Mouse (Mus musculus) gastrocnemius, postnatal 25 days (tissue): ENCODE results near the gene Asb10. TPM values are rescaled to one million over a fixed set of nuclear protein-coding genes. Genes with fewer than 3 reads are reported as not detected.

Source experiments
- DNase-seq: peaks from one replicate; pipeline ENCODE4 v3.0.0; 2022
- total RNA-seq, 2 experiments: library from RNA; stranded (reverse); gene quantifications; 1 replicate in 1 of 2; 2 replicates in 1 of 2; pipeline ENCODE4 v1.2.3; 2021

Asb10 gene
- total RNA-seq, 2 experiments from 2014 or later, result 33.2 to 66.7 TPM

DNA sequence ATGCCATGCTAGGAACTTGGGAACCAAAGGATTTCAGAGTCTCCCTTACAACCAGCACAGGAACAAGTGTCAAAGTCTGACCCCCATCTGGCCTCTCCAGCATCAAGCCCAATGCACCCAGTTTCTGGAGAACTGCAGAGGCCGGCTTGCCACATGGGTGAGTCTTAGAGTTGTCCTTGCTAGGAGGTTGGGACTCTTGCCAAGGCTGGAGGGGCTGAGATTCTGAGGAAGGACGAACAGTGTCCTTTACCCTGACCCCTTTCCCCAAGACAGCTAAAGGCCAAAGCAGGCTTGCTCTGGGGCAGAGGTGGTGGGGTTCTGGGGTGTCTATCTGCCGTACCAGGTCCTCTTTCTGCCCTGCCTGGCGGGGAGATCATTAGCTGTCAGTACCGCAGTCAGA, 4.3 kb downstream of the Asb10 start:
- no peak for DNase-seq

DNA sequence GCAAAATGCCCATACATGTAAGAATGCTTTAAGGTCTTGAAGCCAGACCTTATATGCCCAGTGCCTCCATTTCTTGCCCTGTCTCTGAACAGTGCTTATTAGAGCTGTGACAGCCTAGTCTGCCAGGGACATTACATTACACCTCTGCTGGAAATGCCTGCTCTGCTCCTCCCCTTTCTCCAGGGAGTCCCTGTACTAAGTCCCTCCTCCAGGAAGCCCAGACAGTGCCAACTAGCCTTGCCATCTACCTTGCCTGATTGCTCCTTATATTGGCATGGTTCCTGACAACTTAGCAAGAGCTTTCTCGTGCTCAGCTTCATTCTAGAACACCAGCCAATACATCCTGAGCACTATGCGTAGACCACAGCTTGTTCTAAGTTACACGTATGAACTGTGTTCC, 5.0 kb downstream of the Asb10 start:
- DNase-seq, result no peak

DNA sequence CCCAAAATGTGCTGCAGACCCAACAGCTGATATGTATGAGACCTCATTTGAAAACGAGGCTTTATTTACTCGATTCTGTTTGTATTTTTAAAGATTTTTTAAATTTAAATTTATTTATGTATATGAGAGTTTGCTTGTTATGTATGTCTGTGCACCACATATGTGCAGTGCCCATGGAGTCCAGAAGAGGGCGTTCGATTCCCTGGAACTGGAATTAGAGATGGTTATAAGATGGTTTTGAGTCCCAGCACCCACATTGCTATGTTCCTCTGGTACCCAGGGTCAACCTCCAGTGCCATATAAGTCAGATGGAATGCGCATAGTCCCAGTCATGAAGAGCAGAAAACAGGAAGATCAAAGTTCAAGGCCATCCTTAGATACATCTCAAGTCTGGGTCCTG, 6.5 kb downstream of the Asb10 start:
- no peak for DNase-seq

DNA sequence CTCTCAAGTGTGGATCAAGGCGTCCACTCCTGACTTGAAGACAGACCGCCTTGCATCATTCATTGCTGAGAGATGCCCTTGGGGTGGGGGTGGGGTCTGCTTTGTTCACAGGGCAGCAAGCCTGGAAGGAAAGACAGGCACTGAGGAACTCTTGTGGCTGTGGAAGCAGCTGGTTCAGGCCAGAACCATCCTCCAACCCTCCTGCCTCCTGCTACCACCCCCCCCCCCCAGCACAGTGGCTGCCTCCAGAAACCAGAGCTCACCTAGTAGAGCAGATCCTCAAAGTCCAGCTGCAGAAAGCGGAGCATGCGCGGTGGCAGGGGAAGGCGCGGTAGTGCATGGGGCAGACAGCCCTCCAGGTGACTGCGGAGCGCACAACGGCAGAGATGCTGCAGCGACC, 7.4 kb downstream of the Asb10 start:
- DNase-seq, result no peak

DNA sequence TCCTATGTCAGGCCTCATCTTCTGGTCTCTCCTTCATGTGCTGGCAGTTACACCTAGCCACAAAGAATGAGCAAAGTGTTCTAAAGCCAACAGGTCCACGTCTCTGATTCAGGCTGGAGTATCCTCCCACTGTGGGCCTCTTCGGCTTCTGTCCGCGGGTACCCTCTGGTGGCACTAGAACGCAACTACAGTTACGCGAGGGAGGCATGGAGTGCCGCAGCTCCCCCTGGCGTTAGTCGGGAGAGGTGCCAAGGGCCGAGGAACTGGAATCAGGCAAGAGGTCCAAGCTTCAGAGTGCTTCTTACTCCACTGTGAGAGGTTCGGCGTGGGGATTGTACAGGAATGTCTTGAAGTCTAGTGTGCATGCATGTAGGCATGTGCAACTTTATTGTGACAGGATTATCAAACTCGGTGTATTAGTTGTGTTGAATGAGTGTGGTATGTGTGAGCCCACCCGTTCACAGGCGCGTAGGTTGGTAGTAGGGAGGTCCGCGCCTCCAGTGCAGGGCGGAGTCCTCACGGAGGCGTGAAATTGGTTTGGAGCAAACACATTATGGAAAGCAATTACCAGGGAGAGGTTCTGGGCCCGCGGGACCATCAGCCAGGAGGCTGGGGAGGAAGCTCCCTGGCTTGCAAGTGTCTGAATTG, 10.6 kb downstream of the Asb10 start:
- peak; percentile 79 for DNase-seq

DNA sequence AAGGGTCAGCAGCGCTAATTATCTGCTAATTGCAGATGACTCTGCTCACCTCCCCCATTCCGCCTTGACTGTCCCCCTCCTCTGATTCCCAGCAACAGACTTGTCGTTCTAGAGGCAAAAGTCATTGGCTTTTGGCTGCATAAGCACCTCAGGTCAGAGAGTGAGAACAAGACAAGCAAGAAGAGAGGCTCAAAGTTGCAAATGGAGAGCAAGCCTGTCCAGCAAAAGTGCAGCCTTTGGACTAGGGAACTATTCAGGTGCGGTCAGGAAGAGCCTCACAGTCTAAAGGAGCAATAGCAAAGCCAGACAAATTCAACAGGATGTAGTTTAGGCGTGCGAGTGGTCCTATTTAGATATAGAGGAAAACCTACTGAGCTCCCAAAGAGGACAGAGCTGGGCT, 13.0 kb downstream of the Asb10 start:
- DNase-seq, result no peak

DNA sequence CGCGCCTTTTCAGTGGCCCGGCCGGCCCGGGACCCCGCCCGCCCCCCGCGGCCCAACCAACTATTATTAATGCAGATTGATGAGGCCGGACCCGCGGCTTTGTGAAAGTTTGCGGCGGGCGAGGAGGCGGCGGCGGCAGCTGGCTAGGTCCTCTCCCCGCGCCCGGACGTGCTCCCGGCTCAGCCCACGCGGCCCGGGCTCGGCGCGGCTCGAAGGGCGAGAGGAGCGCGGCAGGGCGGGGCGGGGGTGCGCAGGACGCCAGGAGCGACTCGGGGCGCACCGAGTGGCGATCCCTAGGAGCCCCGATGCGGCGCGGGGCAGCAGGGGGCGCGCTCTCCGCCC, 13.9 kb downstream of the Asb10 start, which contains the start of gene Gbx1:
Gbx1 (minus strand) TSS at position 314 of the 342 bp plus-strand sequence.
- no peak for DNase-seq

DNA sequence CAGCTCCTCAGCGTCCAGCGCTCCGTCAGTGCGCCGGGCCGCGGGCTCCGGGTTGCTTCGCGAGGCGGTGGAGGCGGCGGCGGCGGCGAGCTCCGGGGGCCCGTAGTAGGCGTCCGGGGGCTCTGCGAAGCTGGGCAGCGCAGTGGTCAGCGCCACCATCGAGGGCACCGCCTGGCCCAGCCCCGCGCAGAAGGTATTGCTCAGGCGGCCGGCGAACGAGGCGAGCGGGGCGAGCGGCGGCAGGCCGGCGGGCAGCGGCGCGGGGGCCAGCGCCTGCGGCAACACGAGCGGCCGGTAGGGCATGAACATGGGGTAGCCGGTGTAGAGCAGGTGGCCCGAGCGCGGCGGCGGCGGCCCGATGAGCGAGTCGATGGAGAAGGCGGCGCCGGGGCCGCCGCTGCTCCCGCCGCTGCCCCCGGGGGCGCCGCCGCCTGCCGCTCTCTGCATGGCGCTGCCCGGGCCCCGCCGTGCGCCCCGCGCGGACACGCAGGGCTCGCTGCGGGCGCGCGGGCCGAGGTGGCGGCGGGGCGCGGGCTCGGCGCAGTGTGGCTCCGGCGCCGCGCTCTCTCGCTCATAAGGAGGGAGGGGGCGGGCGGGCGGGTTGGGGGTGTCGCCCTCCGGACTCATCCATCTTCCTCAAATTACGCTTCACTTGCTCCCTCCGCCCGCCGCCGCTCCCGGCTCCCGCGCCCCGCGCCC, 14.4 kb downstream of the Asb10 start:
- no peak for DNase-seq

DNA sequence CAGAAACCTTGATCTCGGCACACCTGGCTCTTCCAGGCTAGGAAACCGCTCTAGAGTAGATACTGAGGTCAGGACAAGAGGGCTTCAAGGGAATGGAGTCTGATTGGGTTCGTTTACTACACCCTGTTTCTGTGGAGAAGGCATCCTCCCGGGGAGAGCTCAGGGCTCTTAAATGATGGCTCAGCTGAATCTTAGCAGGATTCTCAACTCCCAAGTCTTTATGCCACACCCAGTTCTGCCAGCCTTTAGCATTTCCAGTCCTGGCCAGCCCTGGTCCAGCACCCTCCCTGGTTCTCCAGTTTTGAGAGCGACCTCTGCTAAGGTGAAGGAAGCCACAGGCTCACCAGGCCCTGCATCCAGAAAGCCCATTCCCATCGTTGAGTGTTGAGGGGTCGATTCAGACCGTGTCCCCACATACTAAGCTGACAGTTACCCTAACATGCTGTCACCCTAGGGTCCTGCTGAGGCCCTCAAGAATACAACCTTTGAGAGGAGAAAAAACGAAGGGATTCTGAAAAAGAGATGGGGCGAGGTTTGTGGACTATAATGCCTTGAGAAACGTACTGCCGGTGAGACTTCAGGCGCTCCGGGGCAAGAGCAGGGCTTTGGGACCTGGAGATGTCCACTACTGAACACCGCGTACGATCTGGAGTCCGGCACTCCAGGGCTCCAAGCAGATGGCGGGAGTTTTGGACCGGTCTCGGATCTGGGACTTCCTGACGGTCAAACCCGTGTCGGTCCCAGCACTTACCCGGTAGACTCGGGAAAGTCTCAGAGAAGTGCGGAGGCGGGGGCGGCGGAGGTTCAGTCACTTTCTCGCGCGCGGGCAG, 15.2 kb downstream of the Asb10 start:
- no peak for DNase-seq

DNA sequence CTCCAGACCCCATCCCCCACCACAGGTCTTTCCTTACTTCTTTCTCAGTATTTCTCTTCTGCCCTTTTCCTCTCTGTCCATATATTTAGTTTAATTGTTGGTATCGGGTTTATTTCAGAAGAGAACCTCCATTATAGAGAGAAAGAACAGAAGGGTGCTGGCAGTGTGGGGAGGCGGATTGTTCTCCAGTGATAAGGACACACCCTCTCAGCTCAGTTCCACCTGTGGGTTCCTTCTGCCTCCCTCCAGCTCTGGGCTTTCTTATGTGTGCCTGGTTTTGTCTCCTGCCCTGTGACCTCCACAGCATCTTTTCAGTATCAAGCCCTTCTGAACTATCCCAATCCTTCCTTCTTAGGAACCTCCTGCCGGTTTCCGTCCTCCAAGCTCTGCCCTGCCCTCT, 16.3 kb downstream of the Asb10 start:
- no peak for DNase-seq

DNA sequence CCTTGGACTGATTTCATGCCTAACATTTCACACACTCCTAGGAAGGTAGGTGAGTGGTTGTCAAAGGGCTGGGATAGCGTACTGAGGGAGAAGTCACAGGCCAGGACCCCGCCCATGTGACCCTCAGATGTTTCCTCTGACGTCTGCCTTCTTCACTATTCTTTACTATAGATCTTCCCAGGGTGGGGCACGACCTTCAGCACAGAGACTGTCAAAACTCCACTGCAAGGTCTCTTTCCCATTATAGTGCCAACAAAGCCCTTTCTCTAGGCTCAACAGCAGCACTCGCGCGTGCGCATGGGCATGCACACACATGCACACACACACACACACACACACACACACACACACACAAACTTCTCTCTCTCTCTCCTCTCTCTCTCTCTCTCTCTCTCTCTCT, 17.0 kb downstream of the Asb10 start:
- DNase-seq, result no peak

DNA sequence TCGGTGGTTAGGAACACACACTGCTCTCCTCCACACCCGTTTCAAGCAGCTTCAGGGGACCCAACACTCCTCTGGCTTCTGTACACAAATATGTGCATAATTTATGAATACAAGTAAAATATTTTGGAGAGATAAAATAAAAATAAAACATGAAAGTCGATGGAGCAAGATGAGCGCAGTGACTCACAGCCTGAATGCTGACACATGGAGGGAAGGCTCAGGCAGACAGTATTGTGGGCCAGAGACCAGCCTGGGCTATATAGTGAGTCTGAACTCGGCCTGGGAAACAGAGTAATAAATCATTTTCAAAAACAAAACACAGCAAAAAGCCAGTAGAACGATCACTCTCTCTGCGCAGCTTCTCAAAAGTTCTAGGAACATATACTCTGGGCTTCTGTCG, 19.4 kb downstream of the Asb10 start:
- no peak for DNase-seq

DNA sequence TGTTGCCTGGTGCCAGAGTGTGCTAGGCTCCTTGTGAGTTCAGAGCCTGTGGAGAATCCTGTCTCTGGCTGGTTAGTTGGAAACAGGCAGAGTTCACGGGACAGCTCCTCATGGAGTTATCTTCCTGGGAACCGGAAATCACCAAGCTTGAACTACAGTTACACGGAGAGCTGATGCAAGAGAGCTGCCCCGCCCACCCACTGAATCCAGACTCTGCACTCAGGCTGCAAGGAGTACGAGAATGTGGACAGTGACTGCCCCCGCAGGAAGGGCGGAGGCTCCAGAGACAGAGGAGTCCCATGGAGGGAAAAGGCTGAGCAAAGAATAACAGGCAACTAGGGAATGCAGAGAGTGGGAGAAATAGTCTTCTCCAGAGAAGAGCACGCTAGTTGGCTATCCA, 28.5 kb downstream of the Asb10 start:
- DNase-seq, result peak; percentile 46

DNA sequence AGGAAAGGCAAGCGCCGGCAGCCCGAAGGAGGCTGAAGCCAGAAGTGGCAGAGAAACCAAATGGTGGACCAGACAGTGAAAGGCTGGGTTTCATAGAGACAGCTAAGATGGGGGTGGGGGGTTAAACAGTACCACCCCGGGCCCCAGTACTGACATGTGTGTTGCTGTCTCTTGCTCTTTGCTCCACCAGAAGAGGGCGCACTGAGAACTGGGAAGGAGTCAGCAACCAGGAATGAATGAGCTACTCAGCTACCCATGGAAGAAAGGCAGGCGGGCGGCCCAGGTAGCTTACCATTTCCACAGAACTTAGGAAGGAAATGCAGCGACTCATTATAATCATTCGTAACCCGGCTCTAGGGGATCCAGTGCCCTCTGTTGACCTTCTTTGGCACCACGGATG, 30.1 kb downstream of the Asb10 start:
- DNase-seq, result no peak

DNA sequence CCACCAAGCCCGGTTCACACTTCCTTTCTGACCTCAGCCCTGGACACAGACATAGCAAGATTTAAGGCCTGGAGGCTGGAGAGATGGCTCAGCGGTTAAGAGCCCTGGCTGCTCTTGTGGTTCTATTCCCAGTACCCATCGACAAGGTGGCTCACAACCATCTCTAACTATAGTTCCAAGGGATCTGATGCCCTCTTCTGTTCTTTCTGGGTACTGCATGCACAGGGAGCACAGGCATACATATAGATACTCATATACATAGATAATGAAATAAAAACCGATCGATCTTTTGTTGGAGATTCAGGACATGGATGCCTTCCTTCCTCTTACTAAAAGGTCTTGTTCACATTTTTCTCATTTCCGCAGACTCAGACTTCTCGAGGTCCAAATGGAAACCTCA, 32.4 kb downstream of the Asb10 start:
- DNase-seq, result no peak

DNA sequence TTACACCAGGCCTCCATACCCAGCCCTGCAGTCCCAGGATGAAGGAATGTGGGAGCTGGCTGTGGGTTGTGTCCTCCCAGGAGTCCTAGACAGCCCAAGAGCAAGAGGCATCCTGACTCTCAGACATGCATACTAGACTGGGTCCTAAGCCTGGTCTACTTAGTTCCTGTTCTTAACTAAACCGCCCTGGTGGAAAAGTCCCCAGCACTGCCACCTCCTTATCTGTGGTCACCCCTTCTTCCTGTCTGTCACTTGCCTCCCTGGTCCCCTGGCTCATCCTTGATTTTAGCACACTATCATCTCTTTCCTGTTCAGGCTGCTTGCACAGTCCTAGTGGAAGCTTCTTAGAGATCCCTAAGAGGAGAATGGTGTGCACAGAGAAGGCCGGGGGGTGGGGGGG, 35.3 kb downstream of the Asb10 start:
- no peak for DNase-seq

DNA sequence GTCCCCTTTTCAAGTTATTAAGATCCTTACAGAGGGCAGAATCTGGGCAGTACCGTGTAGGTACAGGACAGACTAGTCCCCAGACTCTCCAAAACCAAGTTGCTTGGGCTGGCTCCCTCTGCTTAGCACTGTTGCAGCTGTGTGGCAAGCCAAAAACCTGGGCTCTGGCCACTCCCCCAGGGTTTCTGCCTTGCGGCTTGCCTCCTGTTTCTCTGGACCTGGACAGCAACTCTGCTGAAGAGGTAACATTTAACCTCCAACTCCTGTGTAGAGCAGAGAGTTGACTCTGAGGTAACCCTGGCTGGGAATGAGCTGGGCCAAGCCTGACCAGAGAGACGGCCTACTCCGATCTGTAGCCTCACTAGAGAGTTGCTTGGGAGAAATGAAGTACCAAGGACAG, 38.0 kb downstream of the Asb10 start:
- no peak for DNase-seq

DNA sequence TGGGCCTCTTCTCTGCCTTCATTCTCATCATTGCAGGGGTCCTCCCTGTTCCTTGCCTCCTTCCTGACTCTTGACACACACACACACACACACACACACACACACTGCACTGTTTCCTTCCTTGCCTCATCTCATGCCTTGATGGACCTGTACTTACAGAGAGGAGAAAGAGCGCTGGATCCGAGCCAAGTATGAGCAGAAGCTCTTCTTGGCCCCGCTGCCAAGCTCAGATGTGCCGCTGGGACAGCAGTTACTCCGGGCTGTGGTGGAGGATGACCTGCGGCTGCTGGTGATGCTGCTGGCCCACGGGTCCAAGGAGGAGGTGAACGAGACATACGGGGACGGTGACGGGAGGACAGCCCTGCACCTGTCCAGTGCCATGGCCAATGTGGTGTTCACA, 39.9 kb downstream of the Asb10 start:
- peak; percentile 8 for DNase-seq

DNA sequence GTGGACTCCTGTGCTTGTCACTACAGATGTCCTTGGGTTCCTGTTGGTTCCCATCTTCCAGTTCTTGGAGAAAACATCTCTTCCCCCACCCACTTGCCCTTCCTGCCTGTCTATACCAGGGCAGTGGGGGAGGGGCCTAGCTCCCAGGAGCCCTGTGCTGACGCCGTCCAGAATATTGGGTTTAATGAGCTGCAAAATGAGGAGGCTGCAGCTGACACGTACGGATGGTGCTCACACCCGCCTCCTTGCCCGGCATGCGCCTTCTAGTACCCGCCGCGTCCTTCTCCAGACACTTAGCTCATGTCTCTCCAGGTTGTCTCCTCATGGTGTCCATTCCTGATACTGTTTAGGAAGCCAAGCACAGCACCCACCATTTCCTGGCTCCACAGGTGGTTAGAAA, 41.7 kb downstream of the Asb10 start:
- DNase-seq, result peak; percentile 3

DNA sequence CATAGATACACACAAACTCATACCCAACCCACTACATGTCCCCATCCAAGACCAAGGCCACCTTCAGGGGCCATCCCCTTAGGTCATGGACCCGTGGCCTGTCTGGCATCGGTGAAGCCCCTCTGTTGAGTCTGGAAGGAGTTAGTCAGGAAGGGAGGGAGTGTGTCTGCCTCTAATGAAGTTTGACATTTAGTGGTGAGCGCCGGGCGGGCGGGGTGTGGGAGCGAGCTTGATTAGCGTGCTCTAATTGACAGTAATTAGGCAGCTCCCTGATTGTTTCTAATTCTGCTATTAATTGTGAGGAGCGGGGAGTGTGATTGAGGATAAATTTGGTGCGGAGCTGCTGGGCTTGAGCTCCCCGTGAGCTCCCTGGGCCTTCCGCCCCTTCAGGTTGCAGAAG, 43.3 kb downstream of the Asb10 start:
- DNase-seq, result peak; percentile 3

DNA sequence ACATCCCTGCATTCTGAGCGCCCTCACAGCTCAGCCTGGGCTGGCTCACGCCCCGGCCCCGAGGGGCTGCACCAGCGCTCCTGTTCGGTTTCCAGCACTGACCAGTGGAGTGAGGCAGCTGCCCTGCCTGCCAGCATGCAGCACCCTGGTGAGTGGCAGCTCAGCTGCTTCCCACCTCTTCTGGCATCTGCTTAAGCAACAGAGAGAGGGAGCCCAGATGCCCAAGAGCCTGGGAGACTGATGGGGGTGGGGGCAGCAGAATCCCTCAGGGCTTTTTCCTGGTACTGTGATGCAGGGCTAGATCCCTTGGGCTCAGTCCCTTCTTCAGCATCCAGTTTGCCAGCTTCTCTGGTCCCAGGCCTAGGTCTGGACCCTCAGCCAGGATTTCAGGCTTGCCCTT, 44.0 kb downstream of the Asb10 start:
- no peak for DNase-seq

DNA sequence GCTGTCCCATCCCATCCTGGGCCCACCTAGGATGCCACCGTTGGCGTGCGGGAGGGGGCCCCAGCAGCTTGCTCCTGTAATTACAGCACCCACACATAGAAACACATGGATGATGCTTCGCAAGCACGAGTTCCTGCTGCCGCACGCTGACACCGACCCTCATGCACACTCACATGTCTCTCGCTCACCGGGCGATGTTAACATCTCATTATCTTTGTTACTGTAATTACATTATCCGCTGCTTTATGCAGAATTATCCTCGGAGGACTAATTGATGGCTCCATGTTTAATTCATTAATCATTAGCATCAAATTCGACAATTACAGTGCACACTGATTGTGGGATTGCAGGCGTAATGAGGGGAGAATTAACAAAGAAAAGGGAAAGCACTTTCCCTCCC, 45.8 kb downstream of the Asb10 start:
- DNase-seq, result no peak

DNA sequence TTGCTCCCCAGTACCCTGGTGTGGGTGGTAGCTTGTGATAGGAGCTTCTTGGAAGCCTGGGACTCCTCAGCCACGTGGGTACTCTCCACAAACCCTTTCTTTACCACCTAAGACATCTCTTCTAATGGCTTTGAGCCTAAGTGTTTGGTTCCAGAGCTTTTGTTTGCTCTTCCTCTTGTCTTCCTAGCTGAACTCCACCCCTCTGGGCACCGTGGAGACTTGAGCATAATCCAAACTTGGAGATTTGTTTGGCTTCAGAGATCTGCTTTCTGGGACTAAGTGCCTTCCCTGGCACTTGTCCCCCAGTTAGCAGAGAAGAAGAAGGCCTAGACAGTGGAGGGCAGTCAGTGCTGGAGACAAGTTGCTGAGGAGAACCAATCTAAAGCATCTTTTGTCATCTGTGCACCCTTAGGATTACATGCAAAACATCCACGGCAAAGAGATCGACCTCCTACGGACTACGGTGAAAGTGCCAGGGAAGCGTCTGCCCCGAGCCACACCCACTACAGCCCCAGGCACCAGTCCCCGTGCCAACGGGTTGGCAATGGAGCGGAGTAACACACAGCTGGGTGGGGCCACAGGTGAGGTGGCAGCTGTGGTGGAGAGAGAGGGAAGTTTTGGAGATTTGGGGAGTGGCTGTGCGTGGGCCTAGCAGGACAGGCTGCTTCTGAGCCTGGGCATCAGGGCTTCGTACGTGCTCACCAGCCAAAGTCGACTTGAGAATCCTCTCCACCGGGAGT, 48.1 kb downstream of the Asb10 start:
- DNase-seq, result no peak
